Mouse (Mus musculus): ENCODE measurements at regions not wholly inside any gene's neighbourhood (a gene's known extent, or its start where the extent isn't known, plus 50 kb on each side); places are given as distances from the start of the nearest gene placed in this dataset.

DNA sequence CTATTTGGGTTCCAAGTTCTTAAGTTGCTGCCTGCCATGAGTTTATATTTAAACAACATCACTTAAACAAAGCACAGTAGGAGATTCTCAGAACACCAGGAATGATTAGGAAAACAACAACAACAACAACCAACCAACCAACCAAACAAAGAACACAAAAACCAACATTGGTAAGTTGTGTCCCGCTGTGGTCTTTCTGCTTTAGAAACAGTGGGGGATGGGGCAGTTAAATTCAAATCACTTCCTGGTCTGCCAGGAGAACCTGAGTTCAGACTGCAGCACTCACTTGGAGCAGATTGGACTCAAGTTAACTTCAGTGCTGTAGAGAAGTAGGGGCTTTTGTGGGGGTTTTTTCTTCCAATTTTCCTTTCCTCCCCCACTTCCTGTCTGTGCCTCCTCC is 210.6 kb downstream of the Stk31 start:
- no peak overlapping the region for H3K27ac ChIP-seq (ENCODE audit: low read depth)
- DNase-seq (ENCODE audit: low spot score), result no peak
- H3K36me3 ChIP-seq (ENCODE audit: control insufficient read depth, insufficient read depth, low read length), result no peaks in the 10 kb centered on the region
- H3K4me1 ChIP-seq (replicated peaks; ENCODE audit: control insufficient read depth, insufficient read depth, low read length), result no peaks in the 10 kb centered on the region
- H3K9me3 ChIP-seq (ENCODE audit: control insufficient read depth, low read length), result no peaks in the 10 kb centered on the region
- no peak overlapping the region for H3K4me3 ChIP-seq (ENCODE audit: low read depth, low read length)
- no peak overlapping the region for H3K9ac ChIP-seq (ENCODE audit: low read length)
- H3K4me2 ChIP-seq (ENCODE audit: low read length), result no peak overlapping the region
- no peak for ATAC-seq (replicated peaks; ENCODE audit: low FRiP score, low TSS enrichment, low read depth)
- 4% methylated on average over 1 of the region's 1 CpGs for WGBS
- H3K27me3 ChIP-seq (replicated peaks; ENCODE audit: control insufficient read depth, insufficient read depth, low read length), result no peaks in the 10 kb centered on the region

GRCm38 (mm10) chr6:49606626-49607158 is 211.3 kb downstream of the Stk31 start:
- no peak for ATAC-seq (replicated peaks; ENCODE audit: low FRiP score, low TSS enrichment, low read depth)
- Histone ChIP-seq H3K4me2 (ENCODE audit: low read length) (no peak overlapping the region), H3K27ac (ENCODE audit: low read depth) (no peak overlapping the region), H3K4me3 (ENCODE audit: low read depth, low read length) (no peak overlapping the region), H3K4me1 (replicated peaks; ENCODE audit: control insufficient read depth, insufficient read depth, low read length) (no peaks in the 10 kb centered on the region), H3K9me3 (ENCODE audit: control insufficient read depth, low read length) (no peaks in the 10 kb centered on the region), H3K36me3 (ENCODE audit: control insufficient read depth, insufficient read depth, low read length) (no peaks in the 10 kb centered on the region), H3K27me3 (replicated peaks; ENCODE audit: control insufficient read depth, insufficient read depth, low read length) (no peaks in the 10 kb centered on the region), H3K9ac (ENCODE audit: low read length) (no peak overlapping the region)
- 49% methylated on average over 9 of the region's 9 CpGs for WGBS
- DNase-seq (ENCODE audit: low spot score), result no peak

GRCm38 (mm10) chr6:49624080-49624479 is 198.4 kb upstream of the Npy start:
- ATAC-seq (replicated peaks; ENCODE audit: low FRiP score, low TSS enrichment, low read depth) (no peak), DNase-seq (ENCODE audit: low spot score) (no peak)
- Histone ChIP-seq H3K9me3 (ENCODE audit: control insufficient read depth, low read length) (no peaks in the 10 kb centered on the region), H3K4me3 (ENCODE audit: low read depth, low read length) (no peak overlapping the region), H3K27ac (ENCODE audit: low read depth) (no peak overlapping the region), H3K36me3 (ENCODE audit: control insufficient read depth, insufficient read depth, low read length) (no peaks in the 10 kb centered on the region), H3K4me1 (replicated peaks; ENCODE audit: control insufficient read depth, insufficient read depth, low read length) (no peaks in the 10 kb centered on the region), H3K4me2 (ENCODE audit: low read length) (no peak overlapping the region), H3K27me3 (replicated peaks; ENCODE audit: control insufficient read depth, insufficient read depth, low read length) (no peaks in the 10 kb centered on the region), H3K9ac (ENCODE audit: low read length) (no peak overlapping the region)
- 81% methylated on average over 2 of the region's 2 CpGs for WGBS

- Histone ChIP-seq H3K36me3 (ENCODE audit: control insufficient read depth, insufficient read depth, low read length) (no peaks in the 10 kb centered on the region), H3K4me2 (ENCODE audit: low read length) (no peak overlapping the region), H3K27me3 (replicated peaks; ENCODE audit: control insufficient read depth, insufficient read depth, low read length) (no peaks in the 10 kb centered on the region), H3K9ac (ENCODE audit: low read length) (no peak overlapping the region), H3K4me1 (replicated peaks; ENCODE audit: control insufficient read depth, insufficient read depth, low read length) (no peaks in the 10 kb centered on the region), H3K9me3 (ENCODE audit: control insufficient read depth, low read length) (no peaks in the 10 kb centered on the region), H3K4me3 (ENCODE audit: low read depth, low read length) (no peak overlapping the region), H3K27ac (ENCODE audit: low read depth) (no peak overlapping the region)
- WGBS, result 61% methylated on average over 5 of the region's 5 CpGs
- ATAC-seq (replicated peaks; ENCODE audit: low FRiP score, low TSS enrichment, low read depth), result no peak
- no peak for DNase-seq (ENCODE audit: low spot score)
These were observed 197.9 kb upstream of the Npy start for GRCm38 (mm10) chr6:49624564-49624963.

GRCm38 (mm10) chr6:49633470-49634095 is 188.9 kb upstream of the Npy start:
- Histone ChIP-seq H3K9me3 (ENCODE audit: control insufficient read depth, low read length) (no peaks in the 10 kb centered on the region), H3K27me3 (replicated peaks; ENCODE audit: control insufficient read depth, insufficient read depth, low read length) (no peaks in the 10 kb centered on the region), H3K4me1 (replicated peaks; ENCODE audit: control insufficient read depth, insufficient read depth, low read length) (no peaks in the 10 kb centered on the region), H3K36me3 (ENCODE audit: control insufficient read depth, insufficient read depth, low read length) (no peaks in the 10 kb centered on the region), H3K9ac (ENCODE audit: low read length) (no peak overlapping the region), H3K27ac (ENCODE audit: low read depth) (no peak overlapping the region), H3K4me3 (ENCODE audit: low read depth, low read length) (no peak overlapping the region), H3K4me2 (ENCODE audit: low read length) (no peak overlapping the region)
- WGBS, result 40% methylated on average over 5 of the region's 5 CpGs
- ATAC-seq (replicated peaks; ENCODE audit: low FRiP score, low TSS enrichment, low read depth) (no peak), DNase-seq (ENCODE audit: low spot score) (no peak)

GRCm38 (mm10) chr6:49637654-49638053 is 184.9 kb upstream of the Npy start:
- Histone ChIP-seq H3K36me3 (ENCODE audit: control insufficient read depth, insufficient read depth, low read length) (no peaks in the 10 kb centered on the region), H3K9me3 (ENCODE audit: control insufficient read depth, low read length) (no peaks in the 10 kb centered on the region), H3K27ac (ENCODE audit: low read depth) (no peak overlapping the region), H3K4me2 (ENCODE audit: low read length) (no peak overlapping the region), H3K9ac (ENCODE audit: low read length) (no peak overlapping the region), H3K4me3 (ENCODE audit: low read depth, low read length) (no peak overlapping the region), H3K4me1 (replicated peaks; ENCODE audit: control insufficient read depth, insufficient read depth, low read length) (no peaks in the 10 kb centered on the region), H3K27me3 (replicated peaks; ENCODE audit: control insufficient read depth, insufficient read depth, low read length) (no peaks in the 10 kb centered on the region)
- WGBS, result 89% methylated on average over 2 of the region's 2 CpGs
- ATAC-seq (replicated peaks; ENCODE audit: low FRiP score, low TSS enrichment, low read depth) (no peak), DNase-seq (ENCODE audit: low spot score) (no peak)

DNA sequence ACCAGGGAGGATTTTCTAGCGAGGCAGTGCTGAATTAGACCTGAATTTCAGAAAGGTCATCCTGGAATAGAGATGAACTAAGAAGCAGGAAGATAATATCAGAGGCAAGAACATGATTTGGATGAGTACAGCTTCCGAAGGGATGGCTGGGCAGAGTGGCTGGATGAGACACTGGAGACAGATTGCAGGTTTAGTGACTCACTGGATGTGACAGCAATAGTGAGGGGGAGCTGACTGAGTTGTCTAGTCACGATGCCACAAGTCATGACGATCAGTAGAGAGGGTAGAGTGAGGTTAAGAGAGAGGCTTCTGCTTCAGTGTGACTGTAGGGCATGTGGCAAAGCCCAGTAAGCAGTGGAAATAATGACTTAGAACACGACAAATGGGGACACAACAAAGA is 181.3 kb upstream of the Npy start:
- Histone ChIP-seq H3K36me3 (ENCODE audit: control insufficient read depth, insufficient read depth, low read length) (no peaks in the 10 kb centered on the region), H3K27ac (ENCODE audit: low read depth) (no peak overlapping the region), H3K4me2 (ENCODE audit: low read length) (no peak overlapping the region), H3K4me3 (ENCODE audit: low read depth, low read length) (no peak overlapping the region), H3K9me3 (ENCODE audit: control insufficient read depth, low read length) (no peaks in the 10 kb centered on the region), H3K27me3 (replicated peaks; ENCODE audit: control insufficient read depth, insufficient read depth, low read length) (no peaks in the 10 kb centered on the region), H3K9ac (ENCODE audit: low read length) (no peak overlapping the region), H3K4me1 (replicated peaks; ENCODE audit: control insufficient read depth, insufficient read depth, low read length) (no peaks in the 10 kb centered on the region)
- no peak for DNase-seq (ENCODE audit: low spot score)
- ATAC-seq (replicated peaks; ENCODE audit: low FRiP score, low TSS enrichment, low read depth), result no peak
- 75% methylated on average over 5 of the region's 5 CpGs for WGBS

DNA sequence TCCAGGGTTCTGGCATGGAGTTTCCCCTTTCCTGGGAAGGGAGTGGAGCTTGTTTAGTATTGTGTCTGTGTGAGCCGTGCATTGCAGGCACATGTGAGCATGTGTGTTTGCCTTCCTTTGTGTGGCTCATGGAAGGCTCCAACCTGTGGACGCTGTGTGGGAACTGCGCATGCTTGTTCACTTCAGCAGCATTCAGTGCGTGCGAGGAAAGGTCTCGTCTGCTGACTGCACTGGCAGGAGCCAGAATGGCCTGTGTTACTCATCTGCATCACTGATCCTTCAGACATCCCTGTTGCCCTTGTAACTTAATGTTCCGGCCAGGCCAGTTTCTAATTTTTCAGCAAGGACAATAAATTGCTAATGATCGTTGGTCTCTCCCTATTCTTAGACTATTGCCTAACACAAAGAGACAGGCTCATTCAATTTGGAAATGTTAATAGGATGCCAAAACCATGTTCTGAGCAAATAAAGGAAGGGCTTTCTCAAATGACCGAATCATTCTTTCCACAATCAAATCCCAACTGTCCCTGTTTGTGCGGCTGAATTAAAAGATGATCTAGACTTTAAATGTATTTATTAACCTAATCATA is 167.9 kb upstream of the Npy start:
- Histone ChIP-seq H3K9ac (ENCODE audit: low read length) (no peak overlapping the region), H3K36me3 (ENCODE audit: control insufficient read depth, insufficient read depth, low read length) (no peaks in the 10 kb centered on the region), H3K4me1 (replicated peaks; ENCODE audit: control insufficient read depth, insufficient read depth, low read length) (no peaks in the 10 kb centered on the region), H3K4me3 (ENCODE audit: low read depth, low read length) (no peak overlapping the region), H3K27me3 (replicated peaks; ENCODE audit: control insufficient read depth, insufficient read depth, low read length) (no peaks in the 10 kb centered on the region), H3K27ac (ENCODE audit: low read depth) (no peak overlapping the region), H3K4me2 (ENCODE audit: low read length) (no peak overlapping the region), H3K9me3 (ENCODE audit: control insufficient read depth, low read length) (no peaks in the 10 kb centered on the region; the same call in 1 of the 2 replicates)
- DNase-seq (ENCODE audit: low spot score) (no peak), ATAC-seq (replicated peaks; ENCODE audit: low FRiP score, low TSS enrichment, low read depth) (no peak)
- WGBS, result 82% methylated on average over 10 of the region's 10 CpGs

- H3K27ac ChIP-seq (ENCODE audit: low read depth), result no peak overlapping the region
- H3K4me2 ChIP-seq (ENCODE audit: low read length), result no peak overlapping the region
- H3K9me3 ChIP-seq (ENCODE audit: control insufficient read depth, low read length), result no peaks in the 10 kb centered on the region
- H3K36me3 ChIP-seq (ENCODE audit: control insufficient read depth, insufficient read depth, low read length), result no peaks in the 10 kb centered on the region
- H3K9ac ChIP-seq (ENCODE audit: low read length), result no peak overlapping the region
- no peak overlapping the region for H3K4me3 ChIP-seq (ENCODE audit: low read depth, low read length)
- 71% methylated on average over 5 of the region's 5 CpGs for WGBS
- DNase-seq (ENCODE audit: low spot score) (no peak), ATAC-seq (replicated peaks; ENCODE audit: low FRiP score, low TSS enrichment, low read depth) (no peak)
- no peaks in the 10 kb centered on the region for H3K4me1 ChIP-seq (replicated peaks; ENCODE audit: control insufficient read depth, insufficient read depth, low read length)
- no peaks in the 10 kb centered on the region for H3K27me3 ChIP-seq (replicated peaks; ENCODE audit: control insufficient read depth, insufficient read depth, low read length)
These were observed 167.3 kb upstream of the Npy start for GRCm38 (mm10) chr6:49655241-49655640.

All from intestine, embryonic 14.5 days (tissue).